Mouse (Mus musculus) macrophage (primary cell): ENCODE data around the gene Gm8251. TPM values are rescaled to one million over a fixed set of nuclear protein-coding genes. Genes with fewer than 3 reads are reported as not detected.
"Not testable (repeated sequence)": the region's sequence is repeated elsewhere in the genome, so short reads cannot be mapped to it uniquely, and the experiment has no call there.

Experiments used
- H3K27ac ChIP-seq: fragments of 350-480 bp; formaldehyde crosslinking; 2 replicates; pipeline ENCODE4 v1.9.0; 2021
- H3K36me3 ChIP-seq: fragments of 350-480 bp; formaldehyde crosslinking; 2 replicates; pipeline ENCODE4 v1.9.0; 2021; ENCODE audit errors: inconsistent target
- H3K4me3 ChIP-seq: fragments of 350-480 bp; formaldehyde crosslinking; 2 replicates; pipeline ENCODE4 v1.9.0; 2021; ENCODE audit errors: inconsistent target
- H3K79me2 ChIP-seq: fragments of 350-480 bp; formaldehyde crosslinking; 2 replicates; pipeline ENCODE4 v1.9.0; 2021; ENCODE audit errors: inconsistent target
- WGBS: methylation state at CpG from one replicate; pipeline ENCODE4 v1.1.7; 2026; ENCODE audit warnings: inconsistent platforms; ENCODE audit not compliant: missing documents; 5-methylcytosine and 5-hydroxymethylcytosine counted together
- polyA plus RNA-seq: library from polyadenylated mRNA; stranded (reverse); fragments of 250-400 nt; gene quantifications from 3 replicates; pipeline ENCODE4 v1.2.4, GENCODE M21; 2018; ENCODE audit warnings: inconsistent platforms
- total RNA-seq, 78 experiments: library from RNA; depleted of rRNA; stranded (reverse); fragments of 250-400 nt; gene quantifications; 1 replicate in 9 of 78; 2 replicates in 24 of 78; 3 replicates in 43 of 78; 4 replicates in 2 of 78; pipeline ENCODE4 v1.2.4; 2018; ENCODE audit warnings: inconsistent platforms in 56 of 78

The Gm8251 gene
- under 1 TPM in 11 of 26 experiments, not detected in 15; 0.10 to 0.25 (median 0.18) TPM for total RNA-seq (2018; cell fraction: chromatin; rRNA removed)
- not detected for total RNA-seq (2018; cell fraction: cytosol; rRNA removed)
- total RNA-seq (2018; cell fraction: nucleus; rRNA removed), result under 1 TPM in 3 of 26 experiments, not detected in 23; 0.05 to 0.27 (median 0.10) TPM
- polyA plus RNA-seq, result not detected in 3 replicates

GRCm38 (mm10) chr1:44061836-44062235 is at the start of gene Gm8251:
Gene Gm8251, minus strand, starts transcription at chr1:44061936.
- H3K4me3 ChIP-seq, result no peak within 1 kb of the TSS
- H3K79me2 ChIP-seq, result no peaks in the 10 kb centered on the region
- no peak within 1 kb of the TSS for H3K27ac ChIP-seq
- H3K36me3 ChIP-seq, result no peaks in the 10 kb centered on the region
- 85% methylated on average over 2 of the region's 2 CpGs for WGBS

DNA sequence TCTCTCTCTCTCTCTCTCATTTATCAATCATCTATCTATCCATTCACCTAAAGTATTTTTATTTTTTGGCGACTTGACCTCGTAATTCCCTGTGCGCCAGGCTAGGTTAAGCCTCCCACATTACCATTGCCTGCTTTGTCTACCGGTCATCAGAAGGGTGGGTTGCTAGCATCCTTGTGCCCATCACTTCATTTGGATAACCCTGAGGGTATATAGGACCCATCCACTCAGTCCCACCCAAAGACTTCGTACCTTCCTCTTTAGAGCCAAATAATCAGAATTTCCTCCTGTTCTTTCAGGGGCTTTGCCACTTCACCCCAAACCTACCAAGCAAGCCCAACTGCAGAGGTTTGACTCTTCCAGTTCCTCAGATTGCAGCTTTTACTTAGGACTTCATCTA is 41.2 kb upstream of the Gm8251 start:
- 27% methylated on average over 5 of the region's 5 CpGs for WGBS
- Histone ChIP-seq H3K79me2 (peaks cover 33% of the 10 kb centered on the region), H3K4me3 (peak overlapping the region; percentile 32; the same call in 1 of the 2 replicates), H3K27ac (no peak overlapping the region), H3K36me3 (no peaks in the 10 kb centered on the region)

GRCm38 (mm10) chr1:44102259-44102717 is 40.6 kb upstream of the Gm8251 start, which contains the start of gene Tex30:
Gene Tex30, minus strand, starts transcription at chr1:44102441.
- Histone ChIP-seq H3K79me2 (peaks cover 39% of the 10 kb centered on the region), H3K4me3 (peak within 1 kb of the TSS; percentile 74), H3K36me3 (no peaks in the 10 kb centered on the region), H3K27ac (peak within 1 kb of the TSS; percentile 22; the same call in 1 of the 2 replicates)
- 1% methylated on average over 55 of the region's 55 CpGs for WGBS

DNA sequence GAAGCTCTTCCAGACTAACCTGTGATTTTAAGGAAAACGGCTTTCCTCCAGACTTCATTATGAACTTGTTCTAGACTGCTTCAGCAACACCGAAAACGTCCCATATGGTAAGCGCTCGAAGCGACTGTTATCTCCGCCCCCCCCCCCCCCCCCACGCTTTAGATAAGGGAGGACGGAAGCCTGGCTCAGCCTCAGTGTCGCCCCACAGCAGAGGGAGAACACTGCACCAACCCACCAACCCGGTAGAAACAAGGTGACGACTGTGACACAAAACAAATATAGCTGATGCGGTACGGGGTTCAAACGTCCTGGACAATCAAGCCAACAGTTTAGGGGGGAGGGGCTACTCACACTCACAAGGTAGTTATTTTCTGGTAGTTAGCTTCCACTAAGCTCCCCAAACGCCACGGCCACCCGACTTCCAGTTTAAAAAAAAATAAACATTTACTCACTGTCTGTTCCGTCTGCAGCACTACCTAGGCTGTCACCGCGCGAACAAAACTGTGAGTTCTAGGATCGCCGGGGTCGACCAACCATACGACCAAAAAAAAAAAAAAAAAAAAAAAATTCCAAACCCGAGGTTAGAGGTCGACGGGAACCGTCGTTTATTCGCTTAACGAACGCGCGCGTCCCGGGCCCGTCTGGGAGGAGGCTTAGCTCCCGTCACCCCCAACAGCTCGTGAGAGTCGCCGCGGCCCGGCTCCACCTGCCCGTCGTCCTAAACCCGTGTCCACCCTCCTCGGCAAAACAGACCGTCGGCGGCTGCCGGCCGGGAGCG is 39.9 kb upstream of the Gm8251 start:
- H3K36me3 ChIP-seq, result no peaks in the 10 kb centered on the region
- peaks cover 46% of the 10 kb centered on the region for H3K79me2 ChIP-seq
- peak overlapping the region; percentile 74 for H3K4me3 ChIP-seq
- H3K27ac ChIP-seq, result peak overlapping the region; percentile 22; the same call in 1 of the 2 replicates
- WGBS, result 1% methylated on average over 53 of the region's 55 CpGs

GRCm38 (mm10) chr1:44064625-44065024 is 2.9 kb upstream of the Gm8251 start:
- Histone ChIP-seq H3K36me3 (no peaks in the 10 kb centered on the region), H3K27ac (no peak overlapping the region), H3K79me2 (no peaks in the 10 kb centered on the region), H3K4me3 (no peak overlapping the region)
- 0% methylated on average over 1 of the region's 1 CpGs for WGBS

- H3K79me2 ChIP-seq, result no peaks in the 10 kb centered on the region
- H3K27ac ChIP-seq, result no peak overlapping the region
- 96% methylated on average over 6 of the region's 6 CpGs for WGBS
- no peaks in the 10 kb centered on the region for H3K36me3 ChIP-seq
- no peak overlapping the region for H3K4me3 ChIP-seq
Observed at GRCm38 (mm10) chr1:44063439-44063838, 1.7 kb upstream of the Gm8251 start.

- no peak overlapping the region for H3K4me3 ChIP-seq
- no peak overlapping the region for H3K27ac ChIP-seq
- WGBS, result 84% methylated on average over 3 of the region's 3 CpGs
- H3K36me3 ChIP-seq, result no peaks in the 10 kb centered on the region
- no peaks in the 10 kb centered on the region for H3K79me2 ChIP-seq
Observed at GRCm38 (mm10) chr1:44057805-44058204, 3.9 kb downstream of the Gm8251 start.

DNA sequence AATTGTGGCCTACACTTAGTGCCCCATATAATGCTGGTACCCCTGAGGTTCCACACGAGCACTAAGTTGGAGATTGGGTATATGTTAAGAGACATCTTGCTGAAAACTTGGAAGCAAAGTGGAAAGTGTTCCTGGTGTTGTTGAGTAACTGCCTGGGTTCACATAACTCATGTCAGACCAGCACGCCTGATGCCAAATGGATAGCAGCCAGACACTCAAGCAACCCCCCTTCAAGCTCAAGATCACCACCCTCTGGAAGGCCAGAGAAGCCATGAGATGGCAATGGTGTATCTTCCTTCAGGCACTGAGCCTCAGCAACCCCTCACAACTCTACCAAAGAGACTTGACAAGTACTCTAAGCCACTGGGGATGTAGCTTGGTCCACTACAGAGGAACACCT is 15.2 kb downstream of the Gm8251 start:
- H3K4me3 ChIP-seq, result no peak overlapping the region
- no peak overlapping the region for H3K27ac ChIP-seq
- 100% methylated on average over 2 of the region's 2 CpGs for WGBS
- H3K36me3 ChIP-seq, result no peaks in the 10 kb centered on the region
- no peaks in the 10 kb centered on the region for H3K79me2 ChIP-seq

DNA sequence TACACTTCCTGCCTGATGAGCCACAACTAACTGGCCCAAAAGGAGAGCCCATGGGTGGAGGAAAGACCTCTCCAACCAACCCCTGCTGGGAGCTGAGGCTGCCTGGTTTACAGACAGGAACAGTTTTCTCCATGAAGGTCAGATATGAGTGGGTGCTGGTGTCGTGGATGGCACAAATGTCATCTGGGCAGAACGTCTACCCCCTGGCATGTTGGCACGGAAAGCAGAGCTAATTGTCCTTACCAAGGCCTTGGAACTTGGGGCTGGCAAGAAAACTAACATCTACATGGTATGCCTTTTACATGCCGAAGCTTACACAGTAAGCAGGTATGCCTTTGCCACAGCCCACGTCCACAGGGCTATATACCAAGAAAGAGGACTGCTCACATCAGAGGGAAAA is 16.0 kb downstream of the Gm8251 start:
- 95% methylated on average over 4 of the region's 5 CpGs for WGBS
- not testable (repeated sequence) for H3K27ac ChIP-seq, H3K79me2 ChIP-seq, H3K4me3 ChIP-seq, H3K36me3 ChIP-seq

DNA sequence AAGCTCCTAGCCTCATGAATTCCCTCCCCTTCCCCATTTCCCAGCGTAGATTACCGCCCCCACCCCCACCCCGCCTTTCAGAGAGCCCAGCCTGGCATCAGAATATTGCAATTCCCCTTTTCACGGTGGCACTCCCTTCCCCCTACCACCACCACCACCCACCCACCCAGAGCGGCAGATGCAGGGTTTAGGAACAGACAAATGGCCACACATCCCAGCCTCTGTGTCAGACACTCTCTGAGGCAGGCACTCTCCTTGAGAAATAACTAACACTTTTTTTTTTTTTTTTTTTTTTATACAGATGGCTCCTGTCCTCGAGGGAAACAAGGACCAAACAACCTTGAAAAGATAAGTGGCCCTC is 19.2 kb downstream of the Gm8251 start:
- Histone ChIP-seq H3K27ac (no peak overlapping the region), H3K36me3 (no peaks in the 10 kb centered on the region), H3K79me2 (no peaks in the 10 kb centered on the region), H3K4me3 (peak overlapping the region; percentile 24; the same call in 1 of the 2 replicates)
- WGBS, result 14% methylated on average over 3 of the region's 6 CpGs

DNA sequence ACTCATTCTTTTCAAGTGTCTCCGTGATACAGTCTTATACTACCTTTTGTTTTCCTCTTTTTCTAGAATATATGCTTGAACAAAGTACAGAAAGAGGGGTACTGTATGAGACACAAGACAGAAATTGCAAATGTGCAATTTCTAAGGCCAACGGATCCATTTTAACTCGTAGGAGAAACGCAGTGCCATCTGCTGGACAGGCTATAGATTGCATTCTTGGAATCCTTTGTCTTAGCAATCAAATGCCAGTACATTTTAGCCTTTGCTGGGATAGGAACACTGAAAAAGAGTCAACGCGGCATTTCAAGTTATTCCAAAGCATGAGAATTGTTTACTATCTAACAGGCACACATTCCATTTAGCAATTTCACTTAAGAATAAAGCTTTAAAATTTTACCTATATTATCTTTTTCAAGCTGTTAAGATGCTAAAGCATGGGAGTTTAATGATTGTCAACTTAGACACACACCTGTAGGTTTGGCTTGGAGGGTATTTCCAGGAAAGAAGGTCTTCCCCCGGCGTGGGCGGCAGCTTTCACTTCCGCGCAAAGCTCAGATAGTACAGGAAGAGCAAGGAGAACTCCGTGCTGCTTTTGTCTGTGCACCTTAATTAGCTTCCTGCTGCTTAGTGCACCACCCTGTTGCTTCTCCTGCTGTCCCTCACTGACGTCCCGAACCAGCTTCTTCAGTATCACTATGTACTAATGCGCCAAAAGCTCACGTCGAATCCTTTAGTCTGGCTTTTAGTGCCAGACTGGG is 19.8 kb downstream of the Gm8251 start:
- Histone ChIP-seq H3K36me3 (no peaks in the 10 kb centered on the region), H3K4me3 (peak overlapping the region; percentile 24; the same call in 1 of the 2 replicates), H3K27ac (no peak overlapping the region), H3K79me2 (no peaks in the 10 kb centered on the region)
- 2% methylated on average over 17 of the region's 17 CpGs for whole genome bisulfite sequencing

DNA sequence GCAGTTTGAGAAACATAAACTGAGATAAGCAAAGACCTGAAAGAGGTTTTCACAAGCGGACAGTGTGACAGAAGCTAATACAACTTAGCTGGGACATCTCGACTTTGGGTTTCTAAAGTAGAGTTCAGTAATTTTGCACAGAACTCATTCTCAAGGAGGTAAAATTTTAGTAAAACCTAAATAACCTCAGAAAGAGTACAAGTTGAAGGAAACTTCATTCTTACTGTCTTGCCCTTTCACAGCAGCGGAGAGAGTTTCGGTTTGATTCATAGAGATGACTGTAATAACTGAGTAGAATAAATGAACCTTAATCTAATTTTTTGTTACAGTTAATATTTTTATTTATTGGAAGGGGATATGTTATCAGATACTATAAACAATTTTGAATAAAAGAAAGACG is 28.8 kb downstream of the Gm8251 start:
- H3K36me3 ChIP-seq, result no peaks in the 10 kb centered on the region
- H3K79me2 ChIP-seq, result no peaks in the 10 kb centered on the region
- no peak overlapping the region for H3K27ac ChIP-seq
- no peak overlapping the region for H3K4me3 ChIP-seq
- 95% methylated on average over 5 of the region's 5 CpGs for WGBS

DNA sequence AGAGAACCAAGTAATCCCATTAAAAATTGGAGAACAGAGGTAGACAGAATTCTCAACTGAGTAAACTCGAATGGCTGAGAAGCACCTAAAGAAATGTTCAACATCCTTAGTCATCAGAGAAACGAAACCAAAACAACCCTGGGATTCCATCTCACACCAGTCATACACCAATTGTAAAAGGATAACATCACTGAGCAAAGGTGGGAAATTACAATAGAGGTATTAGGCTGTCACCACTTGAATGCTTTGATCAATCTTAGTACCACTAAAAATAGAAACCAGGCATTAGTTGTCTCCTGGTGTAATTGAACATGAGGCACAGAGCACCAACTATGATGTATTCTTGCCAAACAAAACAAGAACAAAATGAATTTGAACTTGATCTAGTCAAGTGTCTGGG is 29.5 kb downstream of the Gm8251 start:
- Histone ChIP-seq H3K79me2 (no peaks in the 10 kb centered on the region), H3K27ac (no peak overlapping the region), H3K36me3 (no peaks in the 10 kb centered on the region), H3K4me3 (no peak overlapping the region)
- WGBS, result 90% methylated on average over 2 of the region's 2 CpGs

DNA sequence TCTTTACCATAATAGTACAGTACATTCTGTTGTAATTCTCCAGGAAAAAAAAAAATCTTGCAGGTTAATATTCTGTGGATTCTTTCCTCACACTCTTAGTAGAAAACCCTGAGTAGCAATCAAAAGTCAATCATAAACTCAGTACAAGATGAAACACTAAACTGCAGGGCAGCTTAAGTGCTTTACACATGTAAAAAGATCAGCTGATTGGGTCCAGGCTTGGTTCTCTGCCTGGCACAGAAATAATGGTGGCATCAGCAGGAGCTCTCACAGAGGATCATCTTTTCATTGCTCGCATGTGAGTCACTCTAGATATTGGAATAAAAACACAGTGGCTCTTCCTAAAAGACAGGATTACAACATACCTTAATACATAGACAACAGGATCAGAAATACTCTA is 34.1 kb downstream of the Gm8251 start:
- no peak overlapping the region for H3K4me3 ChIP-seq
- no peak overlapping the region for H3K27ac ChIP-seq
- WGBS, result 100% methylated on average over 1 of the region's 1 CpGs
- H3K79me2 ChIP-seq, result no peaks in the 10 kb centered on the region
- no peaks in the 10 kb centered on the region for H3K36me3 ChIP-seq

DNA sequence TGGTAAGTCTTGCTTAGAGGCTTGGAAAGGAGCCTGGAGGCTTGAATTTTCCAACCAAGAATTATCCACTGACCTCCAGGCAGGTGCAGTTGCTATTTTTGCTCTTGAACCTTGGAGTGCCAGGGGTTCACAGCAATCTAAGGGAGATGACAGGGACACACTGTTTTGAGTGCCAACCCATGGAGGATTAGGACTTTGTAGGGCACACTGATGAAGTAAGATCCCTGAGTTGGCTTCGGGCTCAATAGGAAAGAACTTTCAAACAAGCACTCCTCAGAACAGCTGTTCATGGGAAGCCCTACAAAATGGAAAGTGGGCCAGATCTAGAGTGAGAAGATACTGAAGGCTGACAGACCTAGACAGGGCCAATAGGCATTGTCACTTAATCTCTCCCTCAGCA is 39.1 kb downstream of the Gm8251 start:
- 90% methylated on average over 1 of the region's 1 CpGs for WGBS
- Histone ChIP-seq H3K79me2 (no peaks in the 10 kb centered on the region), H3K27ac (no peak overlapping the region)

More for the DNA sequence above, 39.1 kb downstream of the Gm8251 start:
- Histone ChIP-seq H3K4me3 (no peak overlapping the region), H3K36me3 (no peaks in the 10 kb centered on the region)
